Mouse (Mus musculus) monocyte, adult 2 months (primary cell): ENCODE data around the gene Cntn3.
"Not testable (repeated sequence)": the region's sequence is repeated elsewhere in the genome, so short reads cannot be mapped to it uniquely, and the experiment has no call there.

Source experiments
- DNase-seq, 2 experiments: peaks; one replicate each; pipeline ENCODE4 v3.0.0; 2022; ENCODE audit warnings: low spot score in 2 of 2, low read depth in 1 of 2

Gene Cntn3

DNA sequence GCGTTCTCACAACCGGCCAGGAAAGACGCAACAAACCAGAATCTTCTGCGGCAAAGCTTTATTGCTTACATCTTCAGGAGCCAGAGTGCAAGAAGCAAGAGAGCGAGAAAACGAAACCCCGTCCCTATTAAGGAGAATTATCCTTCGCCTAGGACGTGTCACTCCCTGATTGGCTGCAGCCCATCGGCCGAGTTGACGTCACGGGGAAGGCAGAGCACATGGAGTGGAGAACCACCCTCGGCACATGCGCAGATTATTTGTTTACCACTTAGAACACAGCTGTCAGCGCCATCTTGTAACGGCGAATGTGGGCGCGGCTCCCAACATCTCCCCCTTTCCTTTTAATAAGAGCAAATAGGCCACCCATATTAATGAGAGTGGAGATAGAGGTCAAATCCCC, at the start of gene Cntn3:
Gene Cntn3 (minus strand): TSS at position 101 of the 400 bp plus-strand sequence.
- DNase-seq, result not testable (repeated sequence)

- no peak for DNase-seq
These were observed 27.9 kb upstream of the Cntn3 start for GRCm38 (mm10) chr6:102600773-102601172.

GRCm38 (mm10) chr6:102597756-102598155, 24.9 kb upstream of the Cntn3 start:
- no peak for DNase-seq

- DNase-seq, result no peak
These were observed 17.2 kb upstream of the Cntn3 start for GRCm38 (mm10) chr6:102590151-102590550.

- no peak for DNase-seq
These were observed 16.4 kb upstream of the Cntn3 start for GRCm38 (mm10) chr6:102589311-102589710.

- no peak for DNase-seq
These were observed 13.2 kb upstream of the Cntn3 start for GRCm38 (mm10) chr6:102586056-102586455.

DNA sequence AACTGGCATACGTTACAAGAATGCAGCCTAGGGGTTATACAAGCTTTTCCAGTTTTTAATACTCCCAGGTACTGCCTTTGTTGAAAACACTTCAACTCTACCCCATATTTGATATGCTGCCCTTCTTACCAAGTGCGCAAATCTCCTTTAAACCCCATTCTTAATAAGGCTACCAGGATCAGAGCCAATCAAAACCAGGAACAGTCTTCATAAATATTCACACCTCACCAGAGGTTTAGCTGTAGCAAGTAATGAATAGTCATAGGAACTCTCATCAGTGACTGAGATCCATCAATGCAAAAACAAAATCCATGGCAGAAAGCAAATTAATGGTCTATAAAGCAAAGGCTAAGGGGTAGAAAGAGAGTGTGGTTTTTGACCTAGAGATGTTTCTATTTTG, 10.7 kb upstream of the Cntn3 start:
- DNase-seq, result no peak

- no peak for DNase-seq
These were observed 5.4 kb downstream of the Cntn3 start for GRCm38 (mm10) chr6:102567496-102567895.

DNA sequence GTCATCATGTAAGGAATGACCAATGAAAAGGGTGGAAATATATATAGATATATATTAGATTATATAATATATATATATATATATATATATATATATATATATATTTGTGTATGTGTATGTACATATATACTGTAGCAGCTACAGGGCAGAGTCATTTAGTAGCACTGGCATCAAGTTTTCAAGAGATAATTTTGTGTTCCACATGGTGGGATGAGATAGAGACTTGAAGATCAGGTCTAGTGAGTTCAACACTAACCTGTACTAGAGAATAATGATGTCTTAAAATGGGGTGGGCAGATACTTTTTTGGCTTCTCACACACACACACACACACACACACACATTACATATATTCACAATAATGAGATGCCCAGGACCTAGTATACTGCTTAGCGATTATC, 7.7 kb downstream of the Cntn3 start:
- DNase-seq, result no peak

GRCm38 (mm10) chr6:102564011-102564731, 8.7 kb downstream of the Cntn3 start:
- no peak for DNase-seq

GRCm38 (mm10) chr6:102563431-102563830, 9.5 kb downstream of the Cntn3 start:
- DNase-seq, result no peak

DNA sequence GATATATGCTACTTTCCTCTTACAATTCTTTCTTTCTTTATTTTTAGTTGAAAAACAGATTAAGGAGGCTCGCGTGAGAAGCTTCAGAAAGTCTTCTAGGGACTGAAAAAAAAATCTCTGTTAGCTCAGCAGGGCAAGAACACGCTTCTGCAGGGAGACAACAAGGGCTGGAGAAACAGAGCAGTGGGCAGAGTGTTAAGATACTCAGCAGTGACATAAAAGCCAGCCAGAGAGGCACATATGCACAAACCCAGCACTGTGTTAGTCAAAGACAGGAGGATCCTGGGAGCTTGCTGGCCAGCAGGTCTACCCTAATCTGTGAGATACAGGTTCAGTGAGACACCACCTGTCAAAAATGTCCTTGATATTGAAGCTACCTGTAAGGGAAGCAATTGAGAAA, 15.4 kb downstream of the Cntn3 start:
- DNase-seq, result no peak

GRCm38 (mm10) chr6:102556497-102556896, 16.4 kb downstream of the Cntn3 start:
- DNase-seq, result no peak

- DNase-seq, result no peak
These were observed 17.0 kb downstream of the Cntn3 start for GRCm38 (mm10) chr6:102555814-102556437.

DNA sequence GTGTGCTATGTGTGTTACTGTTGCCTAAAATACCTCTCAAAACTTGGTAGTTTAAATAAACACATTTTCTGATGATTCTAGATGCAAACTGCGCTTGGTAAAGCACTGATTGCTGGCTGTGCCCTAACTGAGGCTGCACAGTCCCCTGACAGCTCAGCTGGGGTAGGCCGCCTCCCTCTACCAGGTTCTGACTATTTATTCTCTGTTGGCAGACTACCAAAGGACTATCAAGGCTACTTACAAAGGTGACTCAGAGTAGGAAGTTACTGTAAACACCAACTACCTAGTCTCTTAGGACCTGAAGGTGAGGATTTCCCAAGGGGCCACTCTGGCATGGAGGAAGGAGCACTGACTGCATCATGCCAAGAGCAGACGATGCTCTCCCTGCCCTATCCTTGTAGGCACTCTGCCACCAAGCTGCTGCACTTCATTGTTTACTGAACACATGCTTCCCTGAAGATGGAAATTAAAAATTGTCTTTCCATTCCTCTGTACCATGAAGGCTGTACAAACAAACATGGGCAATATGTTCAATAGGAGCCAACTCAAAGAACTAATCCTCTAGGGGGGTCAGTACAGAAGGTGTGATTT, 17.7 kb downstream of the Cntn3 start:
- no peak for DNase-seq

DNA sequence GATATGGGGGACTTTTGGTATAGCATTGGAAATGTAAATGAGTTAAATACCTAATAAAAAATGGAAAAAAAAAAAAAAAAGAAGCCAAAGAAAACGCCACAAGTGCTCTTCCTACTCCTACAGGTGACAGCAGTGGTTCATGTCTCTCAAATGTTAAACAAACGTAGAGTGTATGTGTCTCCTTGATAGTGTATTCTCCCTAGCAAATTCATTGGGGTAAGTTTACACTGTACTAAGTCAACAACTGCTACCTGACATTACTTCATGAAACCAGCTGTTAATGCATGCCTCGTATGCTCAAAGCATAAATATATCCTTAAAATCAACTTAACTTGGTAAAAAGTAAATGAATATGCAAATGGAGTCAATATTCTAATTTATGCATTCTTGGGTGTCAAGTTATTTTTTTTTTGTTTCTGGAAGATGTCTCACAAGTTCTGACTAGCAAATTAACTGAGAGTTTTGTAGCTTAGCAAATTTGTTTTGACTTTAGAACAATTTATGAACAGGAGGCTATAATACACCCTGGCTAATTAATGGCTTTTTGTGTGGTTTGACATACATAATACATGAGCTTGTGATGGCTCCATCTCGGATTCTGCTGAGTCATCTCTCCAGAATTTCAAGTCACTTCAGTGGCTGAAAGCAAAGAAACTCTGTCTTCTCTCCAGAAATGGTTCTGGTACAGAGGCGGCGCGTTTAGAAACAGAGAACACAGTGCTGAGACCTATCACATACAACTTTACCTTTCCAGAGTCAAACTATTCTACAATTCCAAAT, 31.1 kb downstream of the Cntn3 start:
- no peak for DNase-seq

DNA sequence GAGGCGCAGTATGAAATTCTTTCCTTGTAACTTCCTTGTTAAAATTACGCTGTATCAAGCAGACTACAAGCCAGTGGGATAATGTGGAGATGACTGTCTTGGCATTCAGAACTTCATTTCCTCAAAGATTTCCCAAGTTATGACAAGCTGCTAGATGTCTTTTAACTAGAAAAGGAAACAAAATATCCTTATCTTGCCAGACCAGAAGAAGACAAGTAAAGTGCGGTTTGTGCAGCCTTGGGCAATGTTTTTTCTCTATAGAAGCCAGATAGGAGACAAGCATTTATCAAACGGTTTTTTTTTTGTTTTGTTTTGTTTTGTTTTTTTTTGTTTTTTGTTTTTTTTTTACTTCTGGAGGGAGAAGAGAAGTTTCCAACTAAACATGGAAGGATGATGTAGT, 37.3 kb downstream of the Cntn3 start:
- DNase-seq, result no peak

DNA sequence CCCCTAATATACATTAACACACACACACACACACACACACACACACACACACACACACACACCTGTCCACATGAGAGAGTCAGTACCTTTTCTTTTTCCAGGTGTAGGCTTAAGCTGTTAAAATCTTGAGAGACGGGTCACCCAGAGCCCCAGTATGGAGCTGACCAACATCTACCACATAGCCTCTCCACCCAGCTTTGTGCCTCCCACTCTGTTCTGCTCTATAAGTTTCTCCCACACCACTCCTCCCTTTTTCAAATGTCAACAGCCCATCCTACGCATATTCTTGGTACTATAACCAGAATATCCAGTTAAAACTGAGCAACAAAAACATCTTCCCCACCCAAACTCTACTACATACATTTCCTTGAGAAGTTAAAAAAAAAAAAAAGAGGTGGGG, 49.9 kb downstream of the Cntn3 start:
- DNase-seq, result no peak

GRCm38 (mm10) chr6:102520977-102521376, 51.9 kb downstream of the Cntn3 start:
- DNase-seq, result no peak

DNA sequence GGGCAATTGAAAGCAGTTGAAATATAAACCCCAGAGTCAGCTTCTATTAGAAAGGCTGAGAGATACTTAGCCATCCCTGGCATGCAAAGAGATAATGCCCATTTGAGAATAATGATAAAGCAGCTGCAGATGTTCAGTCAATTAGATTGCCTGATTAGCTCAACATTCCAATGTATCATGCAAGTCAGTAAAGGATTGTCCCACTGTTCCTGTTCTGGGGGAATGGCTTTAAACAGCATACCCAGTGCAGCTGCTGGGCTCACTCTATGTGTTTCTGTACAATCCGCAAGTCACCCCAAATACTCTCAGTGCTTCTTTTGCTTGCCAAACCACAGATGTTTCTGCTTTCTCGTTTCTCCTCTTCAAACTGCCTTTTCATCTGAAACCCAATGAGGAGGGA, 57.7 kb downstream of the Cntn3 start:
- no peak for DNase-seq

DNA sequence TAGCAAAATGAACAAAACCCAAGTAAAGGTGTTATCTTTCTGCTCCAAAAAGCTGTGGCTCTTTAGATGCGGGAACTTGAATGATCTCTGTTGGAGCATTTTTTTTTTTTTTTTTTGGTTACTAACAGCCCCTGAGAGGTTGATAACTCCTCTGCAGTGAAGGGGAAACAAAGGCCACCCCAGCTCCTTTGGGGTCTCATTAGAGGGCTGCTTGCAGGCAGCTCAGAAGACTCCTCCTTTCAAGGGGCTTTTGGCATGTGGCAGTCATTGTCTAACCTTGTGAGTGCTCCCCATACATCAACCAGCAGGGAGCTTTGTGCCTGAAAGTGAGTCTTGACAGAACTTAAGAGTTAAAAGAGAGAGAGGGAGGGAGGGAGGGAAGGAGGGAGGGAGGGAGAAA, 60.8 kb downstream of the Cntn3 start:
- no peak for DNase-seq

- no peak for DNase-seq
These were observed 87.4 kb downstream of the Cntn3 start for GRCm38 (mm10) chr6:102485509-102485908.
